Mouse (Mus musculus) embryo, embryonic 9.5 days (tissue): ENCODE measurements around the gene Cox7b2.
"Not testable (repeated sequence)": the region's sequence is repeated elsewhere in the genome, so short reads cannot be mapped to it uniquely, and the experiment has no call there.

Source experiments
- DNase-seq: peaks from one replicate; pipeline ENCODE4 v3.0.0-alpha.2; 2017; ENCODE audit errors: extremely low spot score

Gene Cox7b2

GRCm38 (mm10) chr5:71548079-71548478 lies at the start of gene Cox7b2:
TSS of gene Cox7b2 (minus strand) at chr5:71548205.
- no peak for DNase-seq

GRCm38 (mm10) chr5:71595321-71595720 lies 47.3 kb upstream of the Cox7b2 start:
- no peak for DNase-seq

GRCm38 (mm10) chr5:71593745-71594255 lies 45.8 kb upstream of the Cox7b2 start:
- DNase-seq = no peak

GRCm38 (mm10) chr5:71571646-71572237 lies 23.7 kb upstream of the Cox7b2 start:
- no peak for DNase-seq

GRCm38 (mm10) chr5:71545554-71545953 lies 2.5 kb downstream of the Cox7b2 start:
- no peak for DNase-seq

- not testable (repeated sequence) for DNase-seq
These were observed 22.5 kb downstream of the Cox7b2 start for GRCm38 (mm10) chr5:71525486-71525885.

- DNase-seq = peak; percentile 54
These were observed 45.8 kb downstream of the Cox7b2 start for GRCm38 (mm10) chr5:71502058-71502678.

- peak; percentile 11 for DNase-seq
These were observed 52.4 kb downstream of the Cox7b2 start for GRCm38 (mm10) chr5:71495621-71496020.

GRCm38 (mm10) chr5:71456957-71457356 lies 91.0 kb downstream of the Cox7b2 start:
- no peak for DNase-seq

GRCm38 (mm10) chr5:71440174-71440573 lies 107.8 kb downstream of the Cox7b2 start:
- no peak for DNase-seq
